Mouse (Mus musculus): ENCODE data around the gene H2-Q10.

- no peak for TF ChIP-seq CTCF (IDR thresholded peaks at IDR 0.05; ENCODE audit: control insufficient read depth, insufficient read depth, insufficient replicate concordance, low read depth, low read length)
- TF ChIP-seq POLR2A (IDR thresholded peaks at IDR 0.05; ENCODE audit: control insufficient read depth, low read depth, low read length) = no peak
These were observed 27.2 kb downstream of the H2-Q10 start for GRCm38 (mm10) chr17:35497124-35497523.
